Mouse (Mus musculus): ENCODE measurements around the gene Ank3. TPM values are rescaled to one million over a fixed set of nuclear protein-coding genes. Genes with fewer than 3 reads are reported as not detected.
A peak's percentile ranks its signal among the peaks of the same experiment; 100 is the strongest.

Gene Ank3
- polyA plus RNA-seq, 1 experiment, result 183 TPM

DNA sequence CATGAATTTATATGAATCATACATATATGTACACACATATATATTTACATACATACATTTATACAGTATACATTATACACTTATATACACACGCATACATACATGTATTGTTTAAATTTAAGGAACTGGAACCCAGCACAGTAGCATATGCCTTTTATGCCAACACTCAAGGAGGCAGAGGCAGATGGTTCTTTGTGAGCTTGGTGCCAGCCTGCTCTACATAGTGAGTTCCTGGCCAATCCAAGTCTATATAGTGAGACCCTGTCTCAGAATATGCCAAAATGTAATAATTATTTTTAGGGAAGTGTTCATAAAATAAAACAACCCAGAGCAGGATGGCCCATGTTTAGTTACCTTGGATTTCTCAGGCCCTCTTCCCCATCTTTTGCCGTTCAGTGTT is 581.1 kb downstream of the Ank3 start:
- TF ChIP-seq CTCF (IDR thresholded peaks at IDR 0.05; ENCODE audit: borderline replicate concordance, extremely low read depth, insufficient read depth, insufficient read length) (no peak), POLR2A (IDR thresholded peaks at IDR 0.05; ENCODE audit: borderline replicate concordance, extremely low read depth, insufficient read depth, insufficient read length, poor library complexity, severe bottlenecking) (no peak)

DNA sequence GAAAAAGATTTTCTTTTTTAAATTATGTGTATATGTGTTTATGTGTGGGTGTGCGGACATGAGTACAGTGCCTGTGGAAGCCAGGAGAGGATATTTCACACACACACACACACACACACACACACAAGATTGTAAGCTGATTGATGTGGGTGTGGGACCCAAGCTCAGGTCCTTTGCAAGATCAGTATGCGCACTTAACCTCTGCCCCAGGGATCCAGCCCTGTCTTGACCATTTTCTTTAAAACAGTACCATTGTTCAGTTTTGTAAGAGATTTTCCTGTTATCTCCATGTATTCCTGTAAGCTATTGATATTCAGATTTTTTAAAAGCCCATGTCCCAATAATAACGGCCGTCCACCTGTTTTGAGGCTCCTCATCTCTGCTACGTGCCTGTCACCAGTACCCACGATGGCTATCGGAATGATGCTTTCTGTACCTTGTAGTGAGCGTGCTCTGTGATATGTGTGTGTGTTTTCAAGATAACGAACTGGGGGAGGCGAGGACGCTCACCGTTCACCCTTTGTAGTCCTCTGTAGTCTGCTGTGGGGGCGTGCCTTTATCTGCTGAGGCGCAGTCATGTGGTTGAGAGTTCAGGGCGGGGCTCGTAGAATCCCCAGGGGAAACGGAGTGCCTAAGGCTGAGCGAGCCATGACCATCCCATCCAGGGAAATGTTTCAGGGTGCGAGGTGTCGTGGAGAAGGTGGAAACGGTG is 583.0 kb downstream of the Ank3 start:
- no peak for TF ChIP-seq POLR2A (IDR thresholded peaks at IDR 0.05; ENCODE audit: borderline replicate concordance, extremely low read depth, insufficient read depth, insufficient read length, poor library complexity, severe bottlenecking)
- TF ChIP-seq CTCF (IDR thresholded peaks at IDR 0.05; ENCODE audit: borderline replicate concordance, extremely low read depth, insufficient read depth, insufficient read length), result no peak
- no peak for DNase-seq (ENCODE audit: low read depth)

More for the DNA sequence above, 581.1 kb downstream of the Ank3 start:
- DNase-seq (ENCODE audit: low read depth), result peak; percentile 63

DNA sequence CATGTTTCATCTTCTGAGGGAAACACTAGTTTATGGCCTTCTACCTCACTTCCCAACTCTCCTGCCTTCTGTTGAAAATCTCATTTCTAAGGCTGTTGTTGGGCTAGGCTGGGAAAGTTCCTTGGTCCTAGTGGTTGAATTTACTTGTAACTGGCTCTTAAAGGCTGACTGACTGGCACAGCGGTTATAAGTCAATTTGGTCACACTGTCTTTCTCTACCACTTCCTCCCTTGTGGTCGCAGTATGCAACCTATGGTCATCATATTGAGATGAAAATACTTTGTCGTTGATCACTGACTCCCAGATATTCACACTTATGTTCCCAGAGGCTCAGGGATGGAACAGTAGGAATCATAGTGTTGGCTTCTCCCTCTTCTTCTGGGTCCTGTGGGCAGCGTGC is 584.1 kb downstream of the Ank3 start:
- DNase-seq (ENCODE audit: low read depth), result no peak
- TF ChIP-seq CTCF (IDR thresholded peaks at IDR 0.05; ENCODE audit: borderline replicate concordance, extremely low read depth, insufficient read depth, insufficient read length) (no peak), POLR2A (IDR thresholded peaks at IDR 0.05; ENCODE audit: borderline replicate concordance, extremely low read depth, insufficient read depth, insufficient read length, poor library complexity, severe bottlenecking) (no peak)

DNA sequence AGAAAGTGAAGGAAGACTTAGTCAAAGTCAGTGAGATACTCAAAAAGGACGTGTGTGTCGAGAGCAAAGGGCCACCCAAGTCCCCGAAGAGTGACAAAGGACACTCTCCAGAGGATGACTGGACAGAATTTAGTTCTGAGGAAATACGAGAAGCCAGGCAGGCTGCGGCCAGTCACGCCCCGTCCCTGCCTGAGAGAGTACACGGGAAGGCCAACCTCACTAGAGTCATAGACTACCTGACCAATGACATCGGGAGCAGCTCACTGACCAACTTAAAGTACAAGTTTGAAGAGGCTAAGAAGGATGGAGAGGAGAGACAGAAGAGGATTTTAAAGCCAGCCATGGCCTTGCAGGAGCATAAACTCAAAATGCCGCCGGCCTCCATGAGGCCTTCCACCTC is 588.9 kb downstream of the Ank3 start:
- no peak for DNase-seq (ENCODE audit: low read depth)
- TF ChIP-seq CTCF (IDR thresholded peaks at IDR 0.05; ENCODE audit: borderline replicate concordance, extremely low read depth, insufficient read depth, insufficient read length), result no peak
- no peak for TF ChIP-seq POLR2A (IDR thresholded peaks at IDR 0.05; ENCODE audit: borderline replicate concordance, extremely low read depth, insufficient read depth, insufficient read length, poor library complexity, severe bottlenecking)

DNA sequence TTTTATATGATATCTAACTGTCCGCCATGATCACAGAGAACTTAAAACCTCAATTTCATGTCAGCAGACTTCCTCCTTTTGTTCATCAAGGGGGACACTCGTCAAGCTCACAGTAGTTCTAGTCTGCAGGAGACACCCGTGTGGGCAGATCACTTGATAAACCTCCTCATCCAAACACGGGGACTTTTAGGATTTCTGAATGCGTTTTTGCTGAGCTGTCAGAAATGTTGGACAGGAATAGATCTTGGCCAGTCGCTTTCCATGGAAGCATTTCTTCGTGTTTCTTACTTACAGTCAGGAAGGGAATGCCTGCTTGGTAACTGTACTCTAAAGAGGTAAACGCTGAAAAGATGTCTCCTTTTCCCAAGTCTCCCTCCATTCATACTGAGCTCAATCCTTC is 598.5 kb downstream of the Ank3 start:
- no peak for TF ChIP-seq CTCF (IDR thresholded peaks at IDR 0.05; ENCODE audit: borderline replicate concordance, extremely low read depth, insufficient read depth, insufficient read length)
- no peak for TF ChIP-seq POLR2A (IDR thresholded peaks at IDR 0.05; ENCODE audit: borderline replicate concordance, extremely low read depth, insufficient read depth, insufficient read length, poor library complexity, severe bottlenecking)
- no peak for DNase-seq (ENCODE audit: low read depth)

DNA sequence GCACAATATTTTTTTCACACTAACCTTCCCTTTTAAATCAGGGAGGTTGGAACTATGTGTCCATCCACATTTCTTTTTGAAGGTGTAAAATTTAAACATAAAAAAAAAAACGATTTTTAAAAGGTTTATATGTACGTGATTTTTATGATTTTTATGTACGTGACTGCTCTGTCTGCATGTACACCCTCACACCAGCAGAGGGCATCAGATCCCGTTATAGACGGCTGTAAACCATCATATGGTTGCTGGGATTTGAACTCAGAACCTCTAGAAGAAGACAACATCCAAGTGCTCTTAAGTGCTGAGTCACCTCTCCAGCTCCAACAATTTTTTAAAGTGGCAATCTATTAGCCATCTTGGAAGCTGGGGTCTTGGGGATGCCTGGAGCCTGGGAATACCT is 605.5 kb downstream of the Ank3 start:
- DNase-seq (ENCODE audit: low read depth), result no peak
- TF ChIP-seq CTCF (IDR thresholded peaks at IDR 0.05; ENCODE audit: borderline replicate concordance, extremely low read depth, insufficient read depth, insufficient read length) (peak; percentile 17; the same call in 1 of the 2 replicates), POLR2A (IDR thresholded peaks at IDR 0.05; ENCODE audit: borderline replicate concordance, extremely low read depth, insufficient read depth, insufficient read length, poor library complexity, severe bottlenecking) (no peak)

DNA sequence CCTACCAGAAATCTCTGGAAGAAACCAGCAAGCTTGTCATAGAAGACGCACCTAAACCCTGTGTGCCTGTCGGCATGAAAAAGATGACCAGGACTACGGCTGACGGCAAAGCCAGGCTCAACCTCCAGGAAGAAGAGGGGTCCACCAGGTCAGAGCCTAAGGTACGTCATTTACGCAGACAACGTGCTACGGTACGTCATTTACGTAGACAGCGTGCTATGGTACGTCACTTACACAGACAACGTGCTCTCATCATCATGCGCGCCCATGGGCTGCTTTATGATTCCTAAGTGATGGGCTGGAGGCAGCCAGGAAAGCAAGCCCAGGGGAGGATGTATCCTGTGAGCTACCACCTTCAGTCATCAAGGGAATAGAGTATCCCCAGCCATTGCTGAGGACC is 606.3 kb downstream of the Ank3 start:
- TF ChIP-seq POLR2A (IDR thresholded peaks at IDR 0.05; ENCODE audit: borderline replicate concordance, extremely low read depth, insufficient read depth, insufficient read length, poor library complexity, severe bottlenecking) (no peak), CTCF (IDR thresholded peaks at IDR 0.05; ENCODE audit: borderline replicate concordance, extremely low read depth, insufficient read depth, insufficient read length) (no peak)
- DNase-seq (ENCODE audit: low read depth), result no peak

DNA sequence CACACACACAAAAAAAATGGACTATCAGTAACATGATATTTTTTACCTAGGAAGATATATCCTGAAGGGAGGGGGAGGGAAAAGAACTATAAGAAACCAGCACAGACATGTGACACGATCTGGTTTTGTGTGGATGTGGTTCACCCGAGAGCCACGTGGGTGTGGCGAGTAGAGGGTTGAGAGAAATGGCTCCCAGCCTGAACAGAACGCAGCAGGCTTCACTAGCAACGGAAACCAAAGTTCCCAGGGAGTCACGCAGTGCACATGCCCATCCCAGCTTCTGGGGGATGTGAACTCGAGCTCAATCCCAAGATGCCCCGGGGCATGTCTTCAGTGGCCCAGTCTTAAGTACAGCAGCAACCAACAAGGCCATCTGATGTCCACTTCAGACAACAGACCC is 607.8 kb downstream of the Ank3 start:
- no peak for DNase-seq (ENCODE audit: low read depth)
- no peak for TF ChIP-seq CTCF (IDR thresholded peaks at IDR 0.05; ENCODE audit: borderline replicate concordance, extremely low read depth, insufficient read depth, insufficient read length)
- no peak for TF ChIP-seq POLR2A (IDR thresholded peaks at IDR 0.05; ENCODE audit: borderline replicate concordance, extremely low read depth, insufficient read depth, insufficient read length, poor library complexity, severe bottlenecking)

DNA sequence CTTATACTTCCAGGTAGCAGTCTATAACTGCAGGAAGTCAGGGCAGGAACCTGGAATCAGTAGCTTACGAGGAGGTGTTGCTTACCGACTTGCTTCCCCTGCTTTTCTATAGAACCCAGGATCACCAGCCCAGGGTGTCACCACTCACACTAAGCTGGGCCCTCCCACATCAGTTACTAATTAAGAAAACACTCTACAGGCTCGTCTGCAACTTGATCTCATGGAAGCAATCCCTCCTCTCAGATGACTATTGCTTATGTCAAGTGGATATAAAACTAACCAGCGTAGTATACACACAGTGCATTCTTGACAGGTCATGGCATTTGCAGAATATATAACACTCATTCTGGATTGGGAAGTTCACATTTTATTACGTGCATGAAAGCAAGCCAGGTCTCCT is 613.2 kb downstream of the Ank3 start:
- no peak for TF ChIP-seq CTCF (IDR thresholded peaks at IDR 0.05; ENCODE audit: borderline replicate concordance, extremely low read depth, insufficient read depth, insufficient read length)
- no peak for TF ChIP-seq POLR2A (IDR thresholded peaks at IDR 0.05; ENCODE audit: borderline replicate concordance, extremely low read depth, insufficient read depth, insufficient read length, poor library complexity, severe bottlenecking)

DNA sequence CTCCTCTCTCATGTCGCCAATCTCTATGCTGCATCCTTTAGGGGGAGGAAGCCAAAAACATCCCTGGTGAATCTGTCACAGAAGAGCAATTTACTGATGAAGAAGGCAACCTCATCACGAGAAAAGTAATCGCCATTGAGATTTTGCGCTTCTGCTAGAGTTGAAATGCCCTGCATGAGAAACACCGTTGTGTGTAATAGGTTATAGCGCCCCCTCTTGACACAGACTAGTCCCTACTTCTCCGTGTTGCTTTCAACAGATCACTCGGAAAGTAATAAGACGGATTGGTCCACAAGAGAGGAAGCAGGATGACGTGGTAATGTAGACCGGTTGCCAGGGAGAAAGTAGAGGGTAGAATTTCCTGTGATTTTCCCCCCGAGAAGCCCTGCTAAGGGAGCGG is 615.4 kb downstream of the Ank3 start:
- no peak for DNase-seq (ENCODE audit: low read depth)
- no peak for TF ChIP-seq CTCF (IDR thresholded peaks at IDR 0.05; ENCODE audit: borderline replicate concordance, extremely low read depth, insufficient read depth, insufficient read length)
- TF ChIP-seq POLR2A (IDR thresholded peaks at IDR 0.05; ENCODE audit: borderline replicate concordance, extremely low read depth, insufficient read depth, insufficient read length, poor library complexity, severe bottlenecking), result no peak

More for the DNA sequence above, 613.2 kb downstream of the Ank3 start:
- no peak for DNase-seq (ENCODE audit: low read depth)

DNA sequence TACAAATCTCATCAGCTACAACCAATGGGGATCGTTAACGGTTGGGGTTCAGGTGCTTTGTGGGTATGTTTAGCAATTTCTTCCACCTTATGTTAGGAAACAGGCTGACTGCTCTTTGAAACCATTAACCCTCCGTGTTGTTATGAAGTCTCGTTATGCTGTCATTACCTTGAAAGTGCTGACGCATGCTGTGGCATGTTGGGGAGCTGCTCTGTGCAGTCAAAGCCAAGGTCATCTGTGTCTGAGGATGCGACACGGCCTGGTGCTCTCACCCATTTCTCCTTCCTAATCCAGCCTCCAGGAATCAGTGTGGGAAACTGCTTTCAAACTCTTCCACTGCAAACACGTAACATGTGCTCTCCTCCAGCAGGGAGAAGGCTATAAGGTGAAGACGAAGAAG is 616.6 kb downstream of the Ank3 start:
- TF ChIP-seq CTCF (IDR thresholded peaks at IDR 0.05; ENCODE audit: borderline replicate concordance, extremely low read depth, insufficient read depth, insufficient read length) (no peak), POLR2A (IDR thresholded peaks at IDR 0.05; ENCODE audit: borderline replicate concordance, extremely low read depth, insufficient read depth, insufficient read length, poor library complexity, severe bottlenecking) (no peak)
- DNase-seq (ENCODE audit: low read depth), result no peak

DNA sequence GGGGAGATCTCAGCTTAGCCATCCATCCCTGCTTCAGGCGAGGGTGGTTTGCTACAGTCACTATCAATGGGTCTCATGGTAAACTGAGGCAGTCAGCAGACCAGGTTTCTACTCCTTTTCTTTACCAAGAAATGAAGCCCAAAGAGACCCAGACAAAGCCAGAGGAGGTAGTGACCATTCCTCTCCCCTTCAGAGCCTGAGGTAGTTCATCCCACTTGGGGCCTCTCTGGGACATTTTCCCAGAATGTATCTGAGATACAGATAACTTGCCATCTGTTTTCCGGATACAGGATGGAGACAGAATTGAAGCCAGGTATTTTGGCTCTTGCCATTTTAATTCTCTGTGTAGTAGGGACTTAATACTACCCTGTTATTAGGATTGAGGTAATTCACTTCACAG is 620.1 kb downstream of the Ank3 start:
- no peak for DNase-seq (ENCODE audit: low read depth)
- TF ChIP-seq POLR2A (IDR thresholded peaks at IDR 0.05; ENCODE audit: borderline replicate concordance, extremely low read depth, insufficient read depth, insufficient read length, poor library complexity, severe bottlenecking) (no peak), CTCF (IDR thresholded peaks at IDR 0.05; ENCODE audit: borderline replicate concordance, extremely low read depth, insufficient read depth, insufficient read length) (no peak)

Measured in brain, embryonic 14.5 days (tissue).